Mouse (Mus musculus): ENCODE results near the gene Ddx25.
A peak's percentile ranks its signal among the peaks of the same experiment; 100 is the strongest.

The Ddx25 gene

GRCm38 (mm10) chr9:35558257-35559008, at the start of gene Ddx25, which contains the start of gene Pus3:
Gene Ddx25 (minus strand): TSS chr9:35558528.
Gene Pus3 (plus strand): TSS chr9:35558595.
- peak; percentile 36 for DNase-seq (ENCODE audit: low read depth, low spot score)

GRCm38 (mm10) chr9:35607647-35608405, 49.5 kb upstream of the Ddx25 start:
- DNase-seq (ENCODE audit: low read depth, low spot score): no peak

GRCm38 (mm10) chr9:35592903-35593302, 34.6 kb upstream of the Ddx25 start:
- DNase-seq (ENCODE audit: low read depth, low spot score): no peak

GRCm38 (mm10) chr9:35587674-35588073, 29.3 kb upstream of the Ddx25 start:
- DNase-seq (ENCODE audit: low read depth, low spot score): no peak

GRCm38 (mm10) chr9:35574416-35574815, 16.1 kb upstream of the Ddx25 start:
- DNase-seq (ENCODE audit: low read depth, low spot score): no peak

- DNase-seq (ENCODE audit: low read depth, low spot score): no peak
Measured at GRCm38 (mm10) chr9:35570663-35571062, 12.3 kb upstream of the Ddx25 start.

GRCm38 (mm10) chr9:35569571-35570534, 11.5 kb upstream of the Ddx25 start, which contains the start of the genes Pate2 and Hyls1:
Gene Pate2 (plus strand): TSS chr9:35570284.
Gene Hyls1 (minus strand): TSS chr9:35570398.
- peak; percentile 94 for DNase-seq (ENCODE audit: low read depth, low spot score)

DNA sequence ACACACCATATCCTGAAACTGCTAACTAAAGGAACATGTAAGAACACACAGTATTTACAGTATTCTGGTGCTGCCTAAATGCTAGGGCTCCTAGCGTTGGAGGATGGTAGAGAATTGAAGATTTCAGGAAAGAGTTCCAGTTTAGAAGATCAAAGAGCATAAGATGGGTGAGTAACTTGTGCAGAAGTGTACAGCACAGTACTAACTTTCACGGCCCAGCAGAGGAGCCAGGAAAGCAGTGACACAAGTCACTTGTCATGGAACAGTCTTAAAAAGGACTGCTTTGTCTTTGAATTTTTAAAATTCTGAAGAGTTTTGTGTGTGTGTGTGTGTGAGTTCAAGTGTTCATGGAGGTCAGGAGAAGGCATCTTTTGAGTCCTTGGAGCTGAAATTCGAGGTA, 9.7 kb upstream of the Ddx25 start:
- no peak for DNase-seq (ENCODE audit: low read depth, low spot score)

DNA sequence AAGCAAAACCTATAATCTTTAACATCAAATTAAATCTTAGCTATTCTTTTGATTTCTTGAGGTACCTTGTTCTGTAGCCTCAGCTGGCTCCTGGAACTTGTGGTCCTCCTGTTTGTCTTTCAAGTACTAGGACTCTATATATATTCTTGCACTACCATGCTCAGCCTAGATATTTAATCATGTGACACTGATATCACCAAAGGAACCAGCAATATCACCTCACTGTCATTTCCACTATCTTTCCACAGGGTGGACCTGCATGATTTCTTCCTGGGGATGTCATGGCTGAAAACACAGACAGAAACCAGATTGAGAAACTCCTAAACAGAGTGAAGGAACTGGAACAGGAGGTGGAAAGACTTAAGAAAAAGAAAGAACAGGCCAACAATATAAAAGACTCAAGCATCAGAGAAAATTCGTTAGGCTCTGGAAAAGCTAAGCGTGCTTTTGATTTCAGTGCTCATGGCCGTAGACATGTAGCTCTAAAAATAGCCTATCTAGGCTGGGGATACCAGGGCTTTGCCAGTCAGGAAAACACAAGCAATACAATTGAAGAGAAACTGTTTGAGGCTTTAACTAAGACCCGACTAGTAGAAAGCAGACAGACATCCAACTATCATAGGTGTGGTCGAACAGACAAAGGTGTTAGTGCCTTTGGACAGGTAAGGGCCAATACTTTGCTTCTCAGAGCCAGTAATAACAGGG, 6.4 kb upstream of the Ddx25 start:
- DNase-seq (ENCODE audit: low read depth, low spot score): no peak

DNA sequence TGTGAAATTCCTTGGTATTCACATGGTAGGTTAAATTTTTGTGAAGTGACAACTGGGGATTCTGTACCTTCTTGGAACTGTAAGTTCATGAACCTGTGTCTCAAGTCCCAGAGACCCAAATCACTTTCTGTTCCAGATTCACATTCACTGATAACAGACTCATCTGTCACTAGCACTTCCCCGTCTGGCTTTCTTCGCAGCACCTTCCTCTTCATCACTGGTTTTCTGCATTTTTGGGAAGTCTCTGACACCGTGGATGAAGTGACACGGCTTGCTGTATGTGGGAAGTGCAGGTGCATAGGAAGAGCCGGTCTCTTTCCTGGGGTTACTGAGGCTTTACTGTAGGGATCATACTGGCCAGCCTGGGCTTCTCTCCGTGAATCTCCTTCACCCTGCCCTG, 3.3 kb upstream of the Ddx25 start:
- no peak for DNase-seq (ENCODE audit: low read depth, low spot score)

DNA sequence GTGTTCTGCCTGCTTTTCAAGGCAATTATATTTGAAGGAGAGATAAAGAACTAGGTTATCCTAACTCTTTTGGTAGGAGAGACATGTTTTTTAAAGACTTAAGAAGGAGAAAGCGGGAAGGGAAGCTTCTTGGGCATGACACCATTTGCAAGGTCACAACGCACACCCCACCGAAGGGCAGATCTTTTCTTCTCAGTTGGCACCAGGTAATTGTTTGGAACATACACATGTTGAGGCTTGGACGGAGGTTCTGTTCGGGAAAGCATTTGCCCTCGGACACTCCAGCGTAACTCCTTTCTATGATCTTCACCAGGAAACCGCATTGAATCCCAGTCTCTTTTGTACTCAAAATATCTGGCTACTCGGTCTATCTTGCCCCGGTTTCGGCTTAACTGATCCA, 2.7 kb upstream of the Ddx25 start:
- DNase-seq (ENCODE audit: low read depth, low spot score): no peak

GRCm38 (mm10) chr9:35559009-35559890, 922 bp upstream of the Ddx25 start:
- peak; percentile 84 for DNase-seq (ENCODE audit: low read depth, low spot score)

- DNase-seq (ENCODE audit: low read depth, low spot score): no peak
Measured at GRCm38 (mm10) chr9:35556494-35557102, 1.7 kb downstream of the Ddx25 start.

- DNase-seq (ENCODE audit: low read depth, low spot score): no peak
Measured at GRCm38 (mm10) chr9:35548455-35548854, 9.9 kb downstream of the Ddx25 start.

DNA sequence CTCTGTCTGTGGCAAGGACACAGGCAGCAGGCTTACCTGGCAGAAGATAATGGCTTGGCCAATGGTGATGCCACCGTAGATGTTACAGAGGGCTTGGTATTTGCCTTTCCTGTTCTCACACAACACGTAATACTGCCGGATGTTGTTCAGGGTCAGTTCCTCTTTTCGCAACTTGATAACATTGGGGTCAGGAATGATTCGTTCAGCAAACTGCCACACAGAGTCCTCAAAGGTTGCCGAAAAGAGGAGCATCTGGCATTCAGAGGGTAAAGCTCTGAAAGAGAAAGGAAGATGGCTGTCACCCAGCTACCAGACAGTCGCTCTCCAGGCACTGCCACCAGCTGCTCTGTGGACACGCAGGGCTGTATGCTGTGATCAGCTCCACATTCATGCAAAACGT, 11.6 kb downstream of the Ddx25 start:
- DNase-seq (ENCODE audit: low read depth, low spot score): no peak

- DNase-seq (ENCODE audit: low read depth, low spot score): no peak
Measured at GRCm38 (mm10) chr9:35545704-35546103, 12.6 kb downstream of the Ddx25 start.

GRCm38 (mm10) chr9:35544666-35545065, 13.7 kb downstream of the Ddx25 start:
- DNase-seq (ENCODE audit: low read depth, low spot score): no peak

DNA sequence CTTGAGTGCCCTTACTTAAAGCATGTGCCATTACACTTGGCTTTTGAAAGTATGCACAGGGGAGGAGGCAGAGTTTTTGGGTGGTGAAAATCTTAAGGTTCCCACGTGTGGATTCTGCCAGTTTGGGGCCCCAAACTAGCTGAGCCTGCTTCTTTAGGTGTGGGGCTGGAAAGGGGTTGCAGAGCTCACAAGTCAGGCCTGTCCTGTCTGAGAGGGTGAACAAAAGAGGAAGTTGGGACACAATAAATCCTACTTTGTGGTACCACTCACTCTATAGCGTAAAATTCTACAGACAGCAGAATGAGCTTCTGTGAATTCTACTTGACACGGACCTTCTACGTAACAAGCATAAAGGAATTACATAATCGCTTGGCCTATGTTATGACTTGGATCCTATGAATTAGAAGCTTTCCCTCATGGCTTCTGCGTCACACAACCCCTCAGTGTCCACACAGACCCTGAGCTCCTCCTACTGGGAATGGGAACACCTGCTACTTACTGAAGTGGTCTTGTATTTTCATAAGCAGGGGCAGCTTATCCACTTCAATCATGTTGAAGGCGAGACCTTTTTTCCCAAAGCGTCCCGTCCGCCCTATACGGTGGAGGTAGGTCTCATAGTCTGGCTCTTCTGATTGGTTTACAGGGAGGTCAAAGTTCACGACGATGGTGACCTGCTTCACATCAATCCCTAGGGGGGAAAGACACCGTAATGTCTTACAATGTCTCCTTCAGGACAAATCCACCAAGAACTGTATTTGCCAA, 15.0 kb downstream of the Ddx25 start:
- no peak for DNase-seq (ENCODE audit: low read depth, low spot score)

- DNase-seq (ENCODE audit: low read depth, low spot score): no peak
Measured at GRCm38 (mm10) chr9:35541941-35542340, 16.4 kb downstream of the Ddx25 start.
